Mouse (Mus musculus) spleen, postnatal 10 days (tissue): ENCODE results near the gene Allc.
A peak's percentile ranks its signal among the peaks of the same experiment; 100 is the strongest.

Experiments used
- DNase-seq, 2 experiments: peaks; one replicate each; pipeline ENCODE4 v3.0.0; 2021 to 2022; ENCODE audit warnings: low spot score in 2 of 2

The Allc gene

GRCm38 (mm10) chr12:28582423-28582822, at the start of gene Allc:
TSS of gene Allc (minus strand) at chr12:28582523.
- DNase-seq: no peak

GRCm38 (mm10) chr12:28628436-28628835, 46.1 kb upstream of the Allc start:
- DNase-seq: no peak

DNA sequence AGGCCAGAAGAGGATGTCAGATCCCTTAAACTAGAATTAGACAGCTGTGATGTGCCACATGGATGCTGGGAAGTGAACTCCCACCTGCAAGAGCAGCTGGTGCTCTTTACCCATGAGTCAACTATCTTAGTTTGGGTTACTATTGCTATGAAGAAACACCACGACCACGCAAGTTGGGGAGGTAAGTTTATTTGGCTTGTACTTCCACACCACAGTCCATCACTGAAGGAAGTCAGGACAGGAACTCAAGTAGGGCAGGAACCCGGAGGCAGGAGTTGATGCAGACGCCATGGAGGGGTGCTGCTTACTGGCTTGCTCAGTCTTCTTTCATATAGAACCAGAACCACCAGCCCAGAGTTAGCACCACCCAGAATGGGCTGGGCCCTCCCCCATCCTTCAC, 44.8 kb upstream of the Allc start:
- no peak for DNase-seq

DNA sequence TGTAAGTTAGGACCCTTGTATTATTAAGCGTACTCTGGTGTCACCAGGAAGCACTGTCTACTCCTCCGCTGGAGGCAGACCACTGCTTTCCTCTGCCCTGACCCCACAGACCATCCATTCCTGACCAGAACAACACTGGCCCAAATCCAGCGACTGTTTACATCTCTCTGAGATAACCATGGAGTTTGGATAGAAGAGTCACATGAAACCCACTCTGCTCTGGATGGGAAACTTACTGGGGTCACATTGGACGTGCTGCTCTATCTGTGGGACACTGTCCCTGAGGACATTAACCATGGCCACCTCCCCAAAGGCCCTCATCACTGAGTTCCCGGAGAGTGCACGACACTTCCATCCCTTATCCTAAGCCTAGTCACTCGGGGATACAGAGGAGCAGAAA, 43.1 kb upstream of the Allc start:
- DNase-seq: no peak

DNA sequence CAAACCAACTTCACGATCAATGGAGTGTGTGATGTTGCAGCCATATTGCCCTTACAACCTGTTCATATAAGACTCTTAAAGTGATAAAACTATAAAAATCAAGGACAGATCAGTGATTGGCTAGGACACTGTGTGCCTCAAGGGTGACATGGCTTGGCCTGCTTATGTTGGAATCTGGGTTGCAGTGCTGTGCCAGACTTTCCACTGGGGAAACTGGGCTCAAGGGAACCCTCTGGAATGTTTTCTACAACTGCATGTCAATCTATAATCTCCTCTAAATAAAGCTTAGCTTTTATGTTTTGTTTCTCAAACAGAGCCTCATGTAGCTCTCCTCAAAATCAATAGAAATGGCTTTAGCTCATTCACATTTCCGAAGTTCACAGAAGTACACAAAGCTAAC, 41.9 kb upstream of the Allc start:
- no peak for DNase-seq

- no peak for DNase-seq
These were observed 40.9 kb upstream of the Allc start, which contains the start of gene Colec11 for GRCm38 (mm10) chr12:28623195-28623594. TSS of gene Colec11 (minus strand) at chr12:28623377.

- DNase-seq: no peak
These were observed 40.3 kb upstream of the Allc start for GRCm38 (mm10) chr12:28622641-28623040.

GRCm38 (mm10) chr12:28622167-28622532, 39.8 kb upstream of the Allc start:
- no peak for DNase-seq

DNA sequence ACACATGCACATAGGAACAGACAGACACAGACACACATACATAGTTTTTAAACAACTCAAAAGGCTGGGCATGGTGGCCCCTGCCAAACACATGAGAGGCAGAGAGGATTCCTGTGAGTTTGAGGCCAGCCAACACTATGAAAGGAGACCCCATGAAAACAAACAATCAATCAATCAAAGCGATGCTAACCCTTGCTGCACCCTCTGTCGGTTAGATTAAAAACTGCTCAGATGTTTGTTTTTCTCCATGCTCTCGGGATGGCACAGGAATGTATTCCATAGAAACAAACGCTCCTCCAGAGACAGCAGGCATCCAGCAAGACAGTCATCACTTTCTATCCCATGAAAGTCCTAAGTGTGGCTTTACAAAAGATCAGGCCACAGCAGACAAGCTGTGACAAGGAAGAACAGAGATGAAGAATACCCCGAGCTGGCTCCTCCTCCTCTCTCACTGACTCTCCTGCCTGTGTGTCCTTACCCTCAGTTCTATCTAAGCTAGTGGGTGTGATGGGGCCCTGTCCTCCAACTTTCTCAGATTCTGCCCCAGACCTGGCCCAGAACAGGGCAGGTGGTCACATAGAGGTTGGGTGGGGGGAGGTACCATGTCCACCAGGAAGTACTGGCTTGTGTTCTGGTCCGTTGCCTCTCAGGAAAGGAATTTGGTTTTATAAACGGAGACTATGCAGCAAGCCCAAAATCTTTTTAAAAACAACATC, 39.3 kb upstream of the Allc start:
- no peak for DNase-seq

DNA sequence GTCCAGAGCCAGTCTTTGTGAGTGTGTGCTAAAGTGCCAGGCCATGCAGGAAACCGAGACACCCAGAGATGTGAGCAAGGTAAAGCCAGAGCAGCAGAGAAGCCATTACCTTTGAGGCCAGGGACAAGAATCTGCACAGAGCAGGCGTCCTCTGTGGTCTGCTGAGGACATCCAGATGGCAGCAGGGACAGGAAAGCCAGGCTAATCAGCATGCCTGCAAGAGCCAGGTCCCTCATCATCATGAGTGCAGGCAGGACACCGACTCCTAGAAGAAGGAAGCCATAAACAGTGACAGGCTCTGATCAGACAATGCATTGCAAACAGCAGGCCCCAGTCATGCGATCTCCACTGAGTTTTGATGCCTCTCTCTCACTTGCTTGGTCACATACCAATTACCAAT, 35.0 kb upstream of the Allc start:
- no peak for DNase-seq

DNA sequence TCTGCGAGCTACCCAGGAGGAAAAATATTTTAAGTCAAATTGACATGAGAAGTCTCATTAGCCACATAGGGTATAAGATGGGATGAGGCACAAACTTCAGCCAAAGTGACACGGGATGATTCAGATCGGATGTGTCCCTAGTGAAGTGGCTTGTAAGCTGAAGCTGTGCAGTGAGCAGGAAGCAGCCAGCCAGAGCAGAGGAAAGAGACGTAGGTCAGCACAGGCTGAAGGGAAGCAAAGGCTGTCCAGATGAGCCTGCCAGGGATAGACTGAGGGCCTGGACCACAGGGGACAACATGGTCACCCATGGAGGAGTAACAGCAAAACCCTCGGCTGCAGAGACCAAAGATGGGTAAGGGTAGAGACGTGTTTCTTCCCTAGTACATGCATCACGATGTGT, 32.1 kb upstream of the Allc start:
- no peak for DNase-seq

- DNase-seq: no peak
These were observed 30.1 kb upstream of the Allc start for GRCm38 (mm10) chr12:28612391-28612790.

DNA sequence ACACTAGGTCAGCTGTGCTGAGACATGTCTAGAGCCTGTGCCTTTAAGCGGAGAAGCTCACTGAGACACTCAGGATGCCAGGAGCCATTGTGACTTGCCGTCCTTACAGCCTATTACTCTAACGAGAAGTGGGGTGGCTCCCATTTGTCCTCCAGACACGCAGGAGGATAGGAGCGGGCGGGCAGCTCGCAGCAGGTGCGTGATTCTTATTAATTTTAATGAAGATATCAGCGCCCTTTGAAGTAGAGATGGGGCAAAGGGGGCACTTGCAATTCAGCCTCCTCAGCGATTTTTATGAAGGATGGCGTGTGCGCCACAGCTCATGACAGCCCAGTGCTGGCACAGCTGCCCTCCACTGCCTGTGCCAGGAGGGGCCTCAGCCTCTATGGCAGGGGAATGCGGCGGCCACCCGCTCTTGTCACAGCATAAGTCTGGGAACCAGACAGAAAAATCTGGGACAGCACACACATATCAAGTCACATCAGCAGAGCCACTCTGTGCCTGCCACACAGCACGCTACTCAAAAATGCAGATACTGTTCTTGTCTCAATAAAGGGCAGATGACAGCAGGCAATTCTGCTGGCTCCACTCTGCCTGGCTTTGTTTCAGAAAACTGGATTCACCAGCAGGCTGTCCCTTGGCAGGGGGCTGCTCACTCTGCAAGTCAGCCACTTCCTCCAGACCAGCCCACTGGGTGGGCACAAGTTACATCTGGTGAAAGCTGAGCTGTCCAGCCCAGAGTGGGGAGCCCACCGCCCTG, 25.4 kb upstream of the Allc start:
- DNase-seq: no peak

- DNase-seq: no peak
These were observed 21.2 kb upstream of the Allc start for GRCm38 (mm10) chr12:28603494-28603893.

DNA sequence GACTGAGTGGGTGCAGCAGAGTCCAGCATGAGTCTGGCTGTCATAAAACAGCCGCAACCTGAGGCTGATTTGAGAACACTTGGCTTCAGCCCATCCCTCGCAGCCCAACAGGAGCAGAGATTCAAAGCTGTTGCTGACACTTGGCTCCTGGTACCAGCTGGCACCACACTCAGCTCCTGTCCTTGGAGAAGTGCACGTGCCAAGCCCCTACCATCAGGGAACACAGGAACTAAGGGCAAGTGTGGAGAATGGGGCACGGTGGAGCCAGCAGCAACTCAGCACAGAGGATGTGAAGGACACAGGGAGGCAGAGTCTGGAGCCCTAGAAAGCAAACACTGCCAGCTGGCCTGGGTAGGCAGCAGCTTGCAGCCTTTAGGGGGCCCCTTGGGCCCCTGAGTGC, 19.9 kb upstream of the Allc start:
- DNase-seq: no peak

- DNase-seq: no peak
These were observed 16.2 kb upstream of the Allc start for GRCm38 (mm10) chr12:28598526-28598991.

DNA sequence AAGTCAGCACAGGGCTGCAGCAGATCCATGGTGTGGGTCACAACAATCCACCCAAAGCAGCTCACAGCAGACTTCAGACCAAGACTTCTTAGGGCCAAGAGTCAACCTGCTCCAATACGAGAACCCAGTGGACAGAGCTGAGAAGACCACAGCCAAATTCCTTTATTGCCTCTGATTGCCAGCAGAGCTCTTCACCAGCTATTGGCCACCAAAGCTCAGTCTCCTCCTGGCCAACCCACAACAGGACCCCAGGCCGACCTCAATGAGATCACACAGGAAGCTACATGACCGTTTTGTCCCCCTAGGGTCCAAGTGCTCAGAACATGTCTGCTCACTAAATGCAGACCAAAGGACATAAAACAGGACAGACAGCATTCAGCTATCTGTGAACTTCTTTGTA, 15.8 kb upstream of the Allc start:
- DNase-seq: no peak

DNA sequence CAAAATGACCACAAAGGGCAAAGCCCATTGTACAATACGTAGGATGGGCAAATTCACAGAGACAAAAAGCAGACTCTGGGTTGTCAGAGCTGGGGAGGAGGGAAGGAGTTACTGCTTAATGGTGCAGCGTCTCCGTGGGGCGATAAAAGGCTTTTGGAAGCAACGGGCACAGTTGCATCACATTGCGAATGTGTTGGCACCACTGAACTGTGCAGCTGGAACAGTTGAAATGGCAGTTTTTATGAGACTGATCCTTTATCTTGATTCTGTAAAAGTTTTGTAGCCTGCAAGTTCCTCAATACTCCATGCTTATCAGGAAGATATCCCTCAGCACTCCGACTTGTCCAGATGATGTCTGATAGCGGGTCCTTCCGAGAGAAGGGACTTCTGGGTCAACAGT, 15.4 kb upstream of the Allc start:
- DNase-seq: no peak

DNA sequence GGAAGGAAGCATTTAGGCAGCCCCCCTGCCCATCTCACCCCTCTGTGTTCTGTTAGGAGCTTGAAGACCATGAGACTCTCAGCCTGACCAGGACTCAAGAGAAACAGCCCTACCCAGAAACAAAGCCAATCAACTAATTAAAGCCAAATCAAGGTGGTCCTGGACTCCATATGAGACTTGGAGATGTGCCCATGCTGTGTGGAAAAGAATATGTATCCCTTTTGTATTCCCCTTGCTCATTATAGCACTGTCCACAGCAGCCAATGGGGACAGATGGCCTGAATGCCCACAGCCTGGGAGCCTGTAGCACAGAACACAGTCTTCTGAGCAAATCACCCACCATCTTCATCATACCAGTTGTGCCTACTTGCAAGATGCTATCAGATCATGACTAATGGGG, 14.5 kb upstream of the Allc start:
- no peak for DNase-seq

DNA sequence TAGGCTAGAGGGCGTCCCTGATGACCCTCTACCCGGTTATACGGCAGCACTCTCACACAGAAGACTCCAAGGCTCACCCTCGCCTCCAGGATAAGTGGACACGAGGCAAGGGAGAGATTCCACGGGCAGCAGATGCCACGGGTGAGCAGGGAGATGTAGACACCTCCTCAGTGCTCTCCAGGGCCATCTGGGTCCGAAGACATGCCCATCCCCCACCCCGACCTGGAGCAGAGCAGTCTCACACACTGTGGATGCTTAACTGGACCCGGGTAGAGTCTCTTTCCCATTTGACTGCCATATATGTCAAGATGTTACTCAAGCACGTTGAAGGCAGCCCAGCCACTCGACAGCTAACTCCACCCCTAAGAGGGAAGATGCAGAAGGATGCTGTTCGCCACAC, 8.1 kb upstream of the Allc start:
- no peak for DNase-seq

- peak; percentile 41 to 75 for DNase-seq
These were observed 7.0 kb upstream of the Allc start for GRCm38 (mm10) chr12:28589090-28589868.

DNA sequence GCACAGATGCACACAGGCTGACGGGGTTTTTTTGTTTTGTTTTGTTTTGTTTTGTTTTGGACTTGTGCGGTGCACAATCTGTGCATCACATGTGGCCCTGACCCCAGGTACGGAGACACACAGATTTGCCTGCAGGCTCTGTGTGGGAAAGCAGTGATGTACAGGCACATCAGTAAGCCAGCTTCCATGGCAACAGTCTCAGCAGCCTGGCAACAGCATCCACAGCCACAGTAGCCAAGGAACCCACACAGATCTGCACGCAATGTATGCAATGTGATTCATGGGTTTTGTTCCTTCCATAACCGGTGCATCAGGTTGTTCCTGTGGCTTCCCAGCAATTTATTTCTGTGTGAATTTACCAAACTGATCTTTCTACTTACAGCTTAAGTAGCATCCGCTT, 5.6 kb upstream of the Allc start:
- no peak for DNase-seq

GRCm38 (mm10) chr12:28584036-28584435, 1.7 kb upstream of the Allc start:
- no peak for DNase-seq
